Mouse (Mus musculus) cerebellum, postnatal 14 days (tissue): Measurements from ENCODE around the gene Cdc42bpg.
"Not testable (repeated sequence)": the region's sequence is repeated elsewhere in the genome, so short reads cannot be mapped to it uniquely, and the experiment has no call there.

ENCODE experiments used
- DNase-seq, 2 experiments: peaks; one replicate each; pipeline ENCODE4 v3.0.0; 2021; ENCODE audit warnings: mixed read lengths in 2 of 2

The Cdc42bpg gene

GRCm38 (mm10) chr19:6299003-6299402 lies 7.3 kb upstream of the Cdc42bpg start:
- no peak for DNase-seq

- DNase-seq, result no peak
These were observed 6.6 kb upstream of the Cdc42bpg start for GRCm38 (mm10) chr19:6299450-6300267.

GRCm38 (mm10) chr19:6300402-6300841 lies 5.8 kb upstream of the Cdc42bpg start:
- DNase-seq, result peak; percentile 57 to 58

- peak in 1 of 2 experiments; percentile 43 for DNase-seq
These were observed 4.1 kb upstream of the Cdc42bpg start for GRCm38 (mm10) chr19:6302114-6302513.

GRCm38 (mm10) chr19:6302522-6302921 lies 3.7 kb upstream of the Cdc42bpg start:
- peak; percentile 92 to 93 for DNase-seq

GRCm38 (mm10) chr19:6303831-6304230 lies 2.4 kb upstream of the Cdc42bpg start:
- DNase-seq, result peak in 1 of 2 experiments; percentile 65

- DNase-seq, result peak; percentile 95 to 97
These were observed 1.3 kb upstream of the Cdc42bpg start for GRCm38 (mm10) chr19:6304787-6305516.

GRCm38 (mm10) chr19:6305517-6306115 lies 640 bp upstream of the Cdc42bpg start:
- DNase-seq, result no peak

GRCm38 (mm10) chr19:6306586-6306985 lies 330 bp downstream of the Cdc42bpg start:
- peak; percentile 83 to 90 for DNase-seq

- DNase-seq, result peak; percentile 41 to 64
These were observed 1.7 kb downstream of the Cdc42bpg start for GRCm38 (mm10) chr19:6307733-6308531.

- DNase-seq, result no peak
These were observed 3.9 kb downstream of the Cdc42bpg start for GRCm38 (mm10) chr19:6310181-6310580.

- not testable (repeated sequence) for DNase-seq
These were observed 5.5 kb downstream of the Cdc42bpg start for GRCm38 (mm10) chr19:6311783-6312182.

- DNase-seq, result no peak
These were observed 7.5 kb downstream of the Cdc42bpg start for GRCm38 (mm10) chr19:6313796-6314195.

- peak; percentile 37 to 48 for DNase-seq
These were observed 8.3 kb downstream of the Cdc42bpg start for GRCm38 (mm10) chr19:6314513-6314912.

GRCm38 (mm10) chr19:6315573-6315972 lies 9.3 kb downstream of the Cdc42bpg start:
- peak; percentile 71 to 72 for DNase-seq

- DNase-seq, result no peak
These were observed 11.9 kb downstream of the Cdc42bpg start for GRCm38 (mm10) chr19:6318145-6318544.

GRCm38 (mm10) chr19:6321358-6321757 lies 15.1 kb downstream of the Cdc42bpg start:
- no peak for DNase-seq

- no peak for DNase-seq
These were observed 15.7 kb downstream of the Cdc42bpg start for GRCm38 (mm10) chr19:6321786-6322621.

- DNase-seq, result no peak
These were observed 18.5 kb downstream of the Cdc42bpg start for GRCm38 (mm10) chr19:6324751-6325150.

- no peak for DNase-seq
These were observed 24.9 kb downstream of the Cdc42bpg start for GRCm38 (mm10) chr19:6331178-6331577.

- DNase-seq, result peak; percentile 76
These were observed 25.7 kb downstream of the Cdc42bpg start for GRCm38 (mm10) chr19:6331719-6332516.
